Mouse (Mus musculus) megakaryocyte, embryonic 14.5 days (primary cell): Measurements from ENCODE around the gene E2f3.

Experiments used
- FLI1 ChIP-seq: IDR thresholded peaks from 2 replicates; pipeline ENCODE4 v1.6.1; 2012; ENCODE audit warnings: low read length, inconsistent platforms, mixed read lengths
- GATA1 ChIP-seq: IDR thresholded peaks from 3 replicates; pipeline ENCODE4 v1.6.1; 2012; ENCODE audit warnings: mixed read lengths, low read length, inconsistent platforms, borderline replicate concordance

DNA sequence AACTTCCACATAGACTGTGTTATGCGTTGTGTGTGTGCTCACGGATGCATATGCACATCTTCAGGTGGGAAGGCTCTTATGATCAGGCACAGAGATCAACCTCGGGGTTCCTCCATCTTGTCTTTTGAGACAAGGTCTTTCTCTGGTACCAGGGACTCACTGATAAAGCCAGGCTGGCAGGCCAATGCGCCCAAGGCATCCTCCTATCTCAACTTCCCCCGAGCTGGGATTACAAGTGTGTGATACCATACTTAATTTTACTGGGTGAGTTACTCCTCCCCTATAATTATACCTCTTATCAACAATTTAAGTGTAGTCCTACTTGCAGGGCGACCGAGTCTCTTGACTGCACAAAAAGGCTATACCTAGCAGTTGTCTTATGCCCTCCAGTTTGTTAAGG lies 17.2 kb downstream of the E2f3 start:
- TF ChIP-seq GATA1 (no peak), FLI1 (no peak)
